Mouse (Mus musculus) kidney, adult 18-20 months (tissue): ENCODE data around the gene Ciita.

Experiments used
- DNase-seq: peaks from one replicate; pipeline ENCODE4 v3.0.0; 2021

Gene Ciita

GRCm38 (mm10) chr16:10475919-10476318 lies 3.9 kb upstream of the Ciita start:
- DNase-seq: no peak

DNA sequence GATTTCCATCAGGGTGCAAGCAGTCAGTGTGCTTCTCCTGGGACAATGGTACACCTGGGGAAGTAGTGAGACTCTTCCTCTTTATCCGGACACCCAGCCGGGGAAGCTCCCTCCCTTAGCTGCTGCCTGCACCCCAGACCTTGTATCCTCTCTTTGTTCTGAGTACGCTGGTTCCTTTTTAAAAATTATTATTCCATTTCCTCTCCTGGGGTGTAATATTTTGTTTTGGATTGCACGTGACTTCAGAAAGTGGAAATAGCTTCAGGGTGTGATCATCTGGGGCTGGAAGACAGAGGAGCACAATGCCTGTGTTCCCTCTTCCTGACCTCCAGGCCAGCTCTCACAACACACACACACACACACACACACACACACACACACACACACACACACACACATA lies 2.5 kb downstream of the Ciita start:
- DNase-seq: no peak

- no peak for DNase-seq
Measured at GRCm38 (mm10) chr16:10486993-10487392, 7.1 kb downstream of the Ciita start.

- no peak for DNase-seq
Measured at GRCm38 (mm10) chr16:10487895-10488493, 8.1 kb downstream of the Ciita start.

GRCm38 (mm10) chr16:10488769-10489481 lies 9.1 kb downstream of the Ciita start:
- no peak for DNase-seq

DNA sequence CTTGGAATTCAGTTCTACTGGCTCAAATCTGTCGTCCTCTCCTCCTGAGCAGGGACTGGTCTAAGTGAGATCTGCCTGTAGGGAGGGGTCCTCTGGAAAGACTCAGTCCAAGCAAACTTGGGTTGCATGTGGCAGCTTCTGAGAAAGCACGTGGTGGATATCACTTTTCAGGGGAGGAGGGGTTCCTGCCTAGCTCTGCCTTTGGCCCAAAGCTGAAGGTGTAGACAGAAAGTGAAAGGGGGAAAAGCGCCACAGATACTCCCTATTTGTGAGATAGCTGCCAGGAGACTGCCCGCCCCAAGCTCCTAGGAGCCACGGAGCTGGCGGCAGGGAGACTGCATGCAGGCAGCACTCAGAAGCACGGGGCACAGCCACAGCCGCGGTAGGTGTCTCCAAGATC lies 9.6 kb downstream of the Ciita start:
- peak; percentile 34 for DNase-seq

DNA sequence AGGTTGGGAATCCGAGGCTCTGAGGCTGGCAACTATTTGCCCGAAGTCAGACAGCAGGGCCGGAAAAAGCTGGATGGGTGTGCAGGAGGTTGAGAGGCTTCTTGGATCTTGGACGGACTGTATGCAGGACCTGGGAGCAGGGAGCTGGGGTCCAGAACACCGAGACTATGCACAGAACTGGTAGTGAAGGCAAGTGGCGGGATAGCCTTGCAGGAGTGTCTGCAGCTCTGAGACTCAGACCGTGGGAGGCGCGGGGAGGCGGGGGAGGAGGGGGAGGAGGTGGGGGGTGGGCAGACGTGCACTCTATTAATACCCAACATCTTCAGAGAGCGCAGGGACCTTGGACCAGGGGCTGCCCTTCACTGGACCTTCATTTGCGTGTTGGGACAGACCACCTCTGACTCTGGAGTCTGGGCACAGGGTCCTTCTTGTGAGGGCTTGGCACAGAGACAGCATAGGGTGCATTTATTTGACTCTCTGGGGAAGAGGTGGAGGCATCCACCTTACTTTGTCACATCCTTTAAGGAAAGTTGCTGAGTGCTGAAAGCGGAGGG lies 10.1 kb downstream of the Ciita start:
- DNase-seq: no peak

- DNase-seq: no peak
Measured at GRCm38 (mm10) chr16:10490503-10491150, 10.8 kb downstream of the Ciita start.

DNA sequence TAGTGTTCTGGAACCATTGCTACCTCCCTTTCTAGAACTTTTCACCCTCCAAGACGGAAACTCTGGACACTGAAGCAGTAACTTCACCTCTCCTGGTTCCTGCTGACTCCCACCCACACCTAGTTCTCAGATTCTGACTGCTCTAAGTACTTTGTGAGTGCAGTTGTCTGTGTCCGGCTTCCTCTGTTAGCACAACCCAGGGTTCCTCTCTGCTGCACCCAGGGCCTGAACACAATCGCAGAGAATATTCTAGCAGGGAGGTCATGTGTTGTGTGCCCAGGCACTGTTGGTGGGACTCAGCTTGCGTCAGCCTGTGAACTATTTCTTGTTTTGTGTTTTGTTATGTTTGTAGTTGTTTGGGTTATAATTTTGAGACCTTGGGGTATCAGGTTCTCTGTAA lies 11.9 kb downstream of the Ciita start:
- no peak for DNase-seq

GRCm38 (mm10) chr16:10492587-10492986 lies 12.7 kb downstream of the Ciita start:
- no peak for DNase-seq

DNA sequence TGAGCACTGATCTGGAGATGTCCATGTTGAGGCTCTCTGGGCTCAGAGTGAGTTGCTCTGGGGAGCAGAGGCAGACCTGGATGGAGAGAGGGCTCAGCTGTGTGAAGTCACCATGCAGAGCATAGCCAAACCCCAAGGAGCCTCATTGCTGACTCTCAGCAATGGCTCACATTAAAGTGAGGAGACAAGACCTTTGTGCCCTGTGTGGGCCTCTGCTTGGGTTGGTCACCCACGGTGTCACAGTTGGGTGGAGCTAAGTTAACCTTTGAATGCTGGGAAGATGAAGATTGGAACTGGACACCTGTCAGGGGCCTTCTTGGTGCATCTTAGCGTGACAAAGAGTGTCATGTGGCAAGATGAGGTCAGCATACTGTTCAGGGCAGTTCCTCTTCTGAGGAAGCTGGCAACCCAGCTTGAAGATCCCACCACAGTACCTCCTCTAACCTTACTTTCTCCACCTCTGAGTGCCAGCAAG lies 16.0 kb downstream of the Ciita start:
- DNase-seq: peak; percentile 48

DNA sequence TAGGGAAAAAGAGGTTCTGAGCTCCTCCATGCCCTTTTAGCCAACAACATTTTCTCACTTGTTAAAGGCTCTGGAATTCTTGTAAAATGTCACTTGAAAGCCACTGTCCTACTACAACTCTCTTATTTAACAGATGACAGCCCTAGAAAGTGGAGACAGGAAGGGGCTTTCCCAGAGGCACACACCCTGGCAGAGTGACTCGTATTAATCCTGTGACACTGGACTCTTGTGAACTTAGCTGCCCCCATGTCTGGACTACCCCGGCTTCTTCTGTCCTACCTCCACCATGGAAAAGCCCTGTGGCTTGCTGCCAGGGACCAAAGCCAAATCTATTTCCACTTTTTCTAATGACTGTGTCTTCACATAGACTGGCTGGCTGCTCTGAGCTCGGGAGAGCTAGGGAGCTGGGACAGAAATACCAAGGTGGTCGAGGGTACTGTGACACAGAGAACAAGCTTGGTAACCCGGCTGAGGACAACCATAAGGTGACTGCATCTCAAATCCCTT lies 18.3 kb downstream of the Ciita start:
- peak; percentile 69 for DNase-seq

DNA sequence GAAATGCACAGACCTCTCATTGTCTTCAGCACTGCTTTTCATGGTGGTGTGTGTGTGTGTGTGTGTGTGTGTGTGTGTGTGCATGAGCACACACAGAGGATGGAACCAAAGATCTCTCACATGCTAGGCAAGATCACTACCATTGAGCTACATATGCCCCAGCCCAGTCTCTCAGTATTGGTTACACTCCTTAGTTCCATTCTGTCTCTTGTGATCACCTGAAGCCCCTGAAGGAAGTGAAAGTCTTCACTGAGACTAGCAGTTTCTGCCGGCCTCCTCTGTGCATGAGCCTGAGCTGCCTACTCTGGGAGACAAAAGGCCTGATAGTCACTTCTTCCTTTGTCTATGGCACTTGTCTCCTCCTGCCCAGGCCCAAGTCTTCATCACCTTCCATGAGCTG lies 19.3 kb downstream of the Ciita start:
- DNase-seq: no peak

- DNase-seq: peak; percentile 43
Measured at GRCm38 (mm10) chr16:10501865-10502264, 22.0 kb downstream of the Ciita start.

GRCm38 (mm10) chr16:10503058-10503457 lies 23.2 kb downstream of the Ciita start:
- DNase-seq: no peak

- DNase-seq: no peak
Measured at GRCm38 (mm10) chr16:10507445-10507844, 27.6 kb downstream of the Ciita start.

- DNase-seq: no peak
Measured at GRCm38 (mm10) chr16:10508691-10509090, 28.8 kb downstream of the Ciita start.

DNA sequence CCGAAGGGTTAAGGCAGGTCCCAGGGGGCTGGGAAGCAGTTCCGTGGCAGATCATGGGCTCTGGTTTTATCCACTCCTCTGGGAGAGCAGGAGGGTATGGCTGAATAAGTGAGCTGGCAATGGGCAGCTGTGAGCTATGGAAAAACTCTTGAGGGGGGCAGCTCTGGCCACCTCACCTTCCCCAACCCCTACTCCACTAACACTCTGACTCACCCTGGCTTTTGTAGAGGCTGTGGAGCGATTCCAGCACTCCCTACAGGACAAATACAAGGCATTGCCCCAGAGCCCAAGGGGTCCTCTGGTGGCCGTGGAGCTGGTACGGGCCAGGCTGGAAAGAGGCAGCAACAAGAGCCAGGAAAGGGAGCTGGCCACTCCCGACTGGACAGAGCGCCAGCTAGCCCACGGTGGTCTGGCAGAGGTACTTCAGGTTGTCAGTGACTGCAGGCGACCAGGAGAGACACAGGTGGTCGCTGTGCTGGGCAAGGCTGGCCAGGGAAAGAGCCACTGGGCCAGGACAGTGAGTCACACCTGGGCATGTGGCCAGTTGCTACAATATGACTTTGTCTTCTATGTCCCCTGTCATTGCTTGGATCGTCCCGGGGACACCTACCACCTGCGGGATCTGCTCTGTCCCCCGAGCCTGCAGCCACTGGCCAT lies 30.7 kb downstream of the Ciita start:
- DNase-seq: no peak

DNA sequence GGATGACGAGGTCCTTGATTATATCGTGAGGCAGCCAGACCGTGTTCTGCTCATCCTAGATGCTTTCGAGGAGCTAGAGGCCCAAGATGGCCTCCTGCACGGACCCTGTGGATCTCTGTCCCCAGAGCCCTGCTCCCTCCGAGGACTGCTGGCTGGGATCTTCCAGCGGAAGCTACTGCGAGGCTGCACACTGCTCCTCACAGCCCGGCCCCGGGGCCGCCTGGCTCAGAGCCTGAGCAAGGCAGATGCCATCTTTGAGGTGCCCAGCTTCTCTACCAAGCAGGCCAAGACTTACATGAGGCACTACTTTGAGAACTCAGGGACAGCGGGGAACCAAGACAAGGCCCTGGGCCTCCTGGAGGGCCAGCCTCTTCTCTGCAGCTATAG lies 31.3 kb downstream of the Ciita start:
- no peak for DNase-seq

DNA sequence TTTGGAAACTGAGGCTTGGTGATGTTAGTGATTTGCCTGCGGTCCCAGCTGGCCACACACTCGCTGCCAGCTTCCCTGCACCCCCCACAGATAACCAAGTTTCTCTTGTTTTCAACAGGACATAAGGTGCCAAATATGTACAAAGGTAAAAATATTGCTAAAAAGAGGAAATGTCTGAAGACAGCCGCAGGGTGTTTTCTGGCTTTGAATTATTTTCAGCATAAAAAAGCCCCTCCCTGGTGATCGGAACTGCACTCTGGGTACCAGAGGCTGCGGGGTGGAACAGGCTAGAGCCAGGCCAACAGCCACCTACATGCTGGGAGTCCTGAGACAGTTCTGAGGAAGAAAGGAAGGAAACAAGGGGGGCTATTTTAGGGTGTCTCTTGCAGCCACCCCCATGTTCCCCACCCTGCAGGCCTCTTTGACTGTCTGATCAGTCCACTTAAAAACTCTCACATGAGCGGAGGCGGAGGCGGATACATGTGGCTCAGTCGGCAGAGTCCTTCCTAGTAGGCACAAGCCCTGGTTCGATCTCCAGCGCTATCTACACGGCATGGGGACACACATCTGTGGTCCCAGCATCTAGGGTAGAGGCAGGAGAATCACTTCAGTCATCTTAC lies 36.2 kb downstream of the Ciita start:
- no peak for DNase-seq

GRCm38 (mm10) chr16:10518030-10518429 lies 38.2 kb downstream of the Ciita start:
- DNase-seq: no peak

DNA sequence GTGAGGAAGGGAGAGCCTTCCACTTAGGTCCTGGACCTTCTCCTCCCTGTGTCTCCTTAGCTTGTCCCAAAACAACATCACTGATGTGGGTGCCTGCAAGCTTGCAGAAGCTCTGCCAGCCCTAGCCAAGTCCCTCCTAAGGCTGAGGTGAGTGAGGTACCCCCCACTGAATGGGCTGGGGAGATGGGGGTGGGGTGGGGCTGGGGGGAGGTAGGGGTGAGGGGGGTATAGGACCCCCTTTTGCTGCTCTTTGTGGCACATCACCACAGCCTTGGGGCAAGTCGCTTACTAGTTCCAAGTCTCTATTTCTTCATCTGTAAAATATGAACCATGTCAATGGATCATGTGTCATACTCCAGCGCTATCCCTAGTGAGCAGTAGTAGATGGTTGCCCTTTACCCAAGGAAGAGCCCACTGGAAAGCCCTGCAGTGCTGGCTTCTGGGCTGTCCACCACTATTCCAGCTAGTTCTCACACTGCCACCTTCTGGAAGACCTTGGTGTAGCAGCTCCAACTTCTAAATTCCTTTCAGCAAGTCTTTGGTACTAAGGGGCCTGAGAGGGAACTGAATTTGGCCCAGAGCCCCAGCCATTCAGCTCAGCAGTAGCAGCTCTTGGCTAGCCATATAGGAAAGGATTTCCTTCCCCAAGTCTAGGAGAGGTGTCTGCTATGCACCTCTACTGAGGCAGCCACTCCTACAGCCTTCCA lies 41.2 kb downstream of the Ciita start:
- DNase-seq: peak; percentile 85
